Mouse (Mus musculus): ENCODE measurements around the gene Sorl1. TPM values are rescaled to one million over a fixed set of nuclear protein-coding genes. Genes with fewer than 3 reads are reported as not detected.

Sorl1 gene
- polyA plus RNA-seq, 1 experiment from 2014 or later: 6.8 TPM

DNA sequence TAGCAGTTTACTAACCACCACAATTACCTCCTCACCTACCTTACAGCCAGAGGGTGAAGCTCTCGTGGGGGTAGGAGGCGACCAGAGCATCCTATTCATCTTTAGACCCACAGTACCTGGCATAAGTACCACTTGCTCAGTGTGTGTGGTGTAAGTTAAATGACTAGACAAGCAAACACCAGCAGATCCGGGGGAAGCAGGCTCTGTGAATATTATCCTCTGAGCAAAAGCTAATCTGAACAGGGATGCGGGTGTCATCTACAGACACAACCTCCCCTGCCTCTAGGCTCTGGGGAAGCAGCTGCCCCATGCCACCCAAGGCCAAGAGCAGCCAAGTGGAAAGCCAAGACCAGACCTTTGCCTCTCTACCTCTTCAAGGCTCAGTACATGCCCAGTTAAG lies 68.7 kb downstream of the Sorl1 start:
- Histone ChIP-seq H3K9me3 (no peaks in the 10 kb centered on the region), H3K27me3 (ENCODE audit: insufficient read depth, poor library complexity, severe bottlenecking) (peaks cover 6% of the 10 kb centered on the region; the same call in 1 of the 2 replicates), H3K27ac (no peak overlapping the region), H3K4me3 (no peak overlapping the region), H3K36me3 (0 out of 2 replicates have a peak, but pooled peaks cover 3% of the 10 kb centered on the region), H3K4me1 (peaks cover 21% of the 10 kb centered on the region)
- no peak for DNase-seq (ENCODE audit: low spot score)
- WGBS: 79% methylated on average over 4 of the region's 4 CpGs

DNA sequence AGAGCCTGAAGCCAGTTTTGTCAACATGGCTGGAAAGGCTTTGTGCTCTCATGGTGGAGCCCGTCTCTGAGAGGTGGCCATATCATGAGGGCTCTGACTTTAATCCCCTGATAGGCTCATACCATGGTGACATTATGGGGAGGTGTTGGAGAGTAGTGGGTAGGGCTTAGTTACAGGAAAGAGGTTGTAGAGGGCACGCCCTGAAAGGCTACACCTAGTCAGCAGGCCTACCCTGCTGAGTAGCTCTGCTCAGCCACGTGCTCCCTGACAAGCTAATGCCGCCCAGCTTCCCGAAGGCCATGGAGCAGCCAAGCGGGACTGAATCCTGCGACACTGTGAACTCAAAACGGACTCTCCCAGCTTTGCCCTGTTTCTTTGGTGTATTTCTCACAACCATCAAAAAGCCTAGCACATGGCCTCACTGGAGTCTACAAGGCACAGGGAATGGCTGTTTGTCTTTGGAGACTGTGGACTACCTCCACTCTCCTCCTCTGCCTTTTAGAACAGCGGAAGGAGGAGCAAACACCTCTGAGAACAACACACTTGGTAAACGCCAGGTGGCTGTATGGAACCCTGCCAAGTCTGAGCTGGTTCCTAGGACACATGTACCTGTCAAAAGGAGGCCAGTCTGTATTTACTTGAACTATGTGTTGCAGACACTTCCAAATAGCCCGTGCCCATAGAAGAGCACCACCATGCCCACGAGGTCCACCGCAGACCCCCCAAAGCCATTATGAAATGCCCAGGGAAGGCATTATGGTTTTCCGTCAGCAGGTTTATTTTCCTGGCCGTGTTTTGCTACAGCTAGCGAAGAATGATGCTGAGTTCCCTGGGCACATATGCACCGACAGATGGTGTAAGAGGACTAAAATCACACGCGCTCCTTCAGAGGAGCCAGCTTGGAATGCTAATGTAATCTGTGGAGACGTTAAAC lies 69.5 kb downstream of the Sorl1 start:
- Histone ChIP-seq H3K9me3 (no peaks in the 10 kb centered on the region), H3K36me3 (0 out of 2 replicates have a peak, but pooled peaks cover 3% of the 10 kb centered on the region), H3K4me1 (peaks cover 21% of the 10 kb centered on the region), H3K27me3 (ENCODE audit: insufficient read depth, poor library complexity, severe bottlenecking) (peaks cover 6% of the 10 kb centered on the region; the same call in 1 of the 2 replicates), H3K4me3 (no peak overlapping the region), H3K27ac (no peak overlapping the region)
- 75% methylated on average over 20 of the region's 20 CpGs for WGBS
- peak; percentile 74 for DNase-seq (ENCODE audit: low spot score)

DNA sequence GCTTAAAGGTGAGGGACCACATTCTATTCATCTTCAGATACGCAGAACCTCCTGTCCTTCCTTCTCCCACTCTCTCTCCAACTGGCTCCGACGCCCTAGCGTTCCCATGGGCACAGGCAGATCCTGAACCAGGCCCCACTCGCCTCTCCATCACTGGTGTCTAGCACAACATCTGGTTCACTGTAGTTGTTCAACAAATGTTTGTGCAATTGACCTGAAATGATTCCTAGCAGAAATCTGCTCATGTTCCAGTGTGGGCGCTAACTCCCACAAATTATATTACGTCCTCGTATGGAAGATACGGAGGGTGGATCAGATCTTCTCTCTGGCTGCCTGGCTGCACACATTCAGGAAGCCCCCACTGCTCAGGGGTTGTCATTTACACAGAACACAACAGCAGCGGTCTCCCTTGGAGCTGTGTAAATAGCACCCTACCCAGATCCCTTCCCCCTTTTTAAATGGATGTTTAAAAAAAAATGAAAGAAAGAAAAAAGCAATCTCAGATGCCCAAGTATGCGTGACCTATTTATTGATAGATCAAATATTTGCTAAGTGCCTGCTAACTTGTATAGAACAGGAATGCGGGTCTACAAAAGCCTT lies 70.4 kb downstream of the Sorl1 start:
- Histone ChIP-seq H3K9me3 (no peaks in the 10 kb centered on the region), H3K4me1 (peaks cover 21% of the 10 kb centered on the region), H3K36me3 (0 out of 2 replicates have a peak, but pooled peaks cover 3% of the 10 kb centered on the region), H3K27ac (no peak overlapping the region), H3K27me3 (ENCODE audit: insufficient read depth, poor library complexity, severe bottlenecking) (peaks cover 6% of the 10 kb centered on the region; the same call in 1 of the 2 replicates), H3K4me3 (no peak overlapping the region)
- no peak for DNase-seq (ENCODE audit: low spot score)
- WGBS: 85% methylated on average over 12 of the region's 12 CpGs

DNA sequence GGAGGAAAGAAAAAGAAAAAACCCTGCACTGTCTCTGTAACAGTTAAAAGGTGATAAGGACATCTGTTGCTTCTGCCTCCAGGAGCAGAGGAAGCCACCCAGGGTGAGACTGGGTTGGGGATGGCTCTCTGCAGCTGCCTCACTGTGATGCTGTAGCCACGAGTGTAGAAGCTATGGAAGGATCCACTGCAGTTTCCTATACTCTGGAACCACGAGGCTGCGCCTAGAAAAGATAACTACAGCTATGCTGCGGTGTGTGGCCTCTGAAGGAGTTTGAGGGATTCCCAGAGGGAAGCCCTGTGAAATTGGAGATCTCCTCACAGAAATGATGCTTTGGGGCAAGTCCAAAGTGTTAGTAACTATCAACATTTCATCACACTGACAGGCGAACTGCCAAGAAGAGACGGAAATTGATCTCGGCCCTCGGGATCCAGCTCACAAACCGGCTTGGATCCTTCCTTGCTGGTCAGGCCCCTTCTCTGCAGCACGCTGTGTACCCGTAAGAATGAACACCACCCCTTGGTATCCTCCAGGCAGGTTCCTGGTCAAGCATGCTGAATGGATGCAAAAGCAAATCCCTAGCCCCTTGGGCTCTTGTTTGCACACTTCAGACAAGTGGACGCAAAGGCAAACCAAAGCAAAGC lies 71.3 kb downstream of the Sorl1 start:
- Histone ChIP-seq H3K4me1 (peaks cover 30% of the 10 kb centered on the region), H3K4me3 (no peak overlapping the region), H3K36me3 (0 out of 2 replicates have a peak, but pooled peaks cover 3% of the 10 kb centered on the region), H3K27me3 (ENCODE audit: insufficient read depth, poor library complexity, severe bottlenecking) (peaks cover 6% of the 10 kb centered on the region; the same call in 1 of the 2 replicates), H3K27ac (0 out of 2 replicates have a peak overlapping the region, but pooled peaks have one; percentile 52), H3K9me3 (no peaks in the 10 kb centered on the region)
- WGBS: 38% methylated on average over 12 of the region's 12 CpGs
- DNase-seq (ENCODE audit: low spot score): no peak

DNA sequence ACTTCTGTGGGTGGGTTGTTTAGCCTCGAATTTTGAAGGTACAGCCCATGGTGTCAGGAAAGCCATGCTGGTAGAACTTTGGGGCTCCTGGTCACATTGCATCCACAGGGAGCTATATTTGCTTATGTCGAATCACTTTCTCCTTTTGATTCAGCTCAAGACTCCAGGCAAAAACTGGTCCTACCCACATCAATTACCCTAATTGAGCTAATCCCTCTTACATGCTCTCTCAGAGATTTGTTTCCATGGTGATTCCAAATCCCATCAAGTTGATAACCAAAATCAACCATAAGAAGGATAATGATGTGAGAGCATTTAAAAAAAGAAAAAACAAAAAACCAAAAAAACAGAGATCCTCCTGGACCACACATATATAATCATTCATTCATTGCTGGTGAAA lies 75.6 kb downstream of the Sorl1 start:
- no peaks in the 10 kb centered on the region for H3K9me3 ChIP-seq
- DNase-seq (ENCODE audit: low spot score): no peak
- H3K4me1 ChIP-seq: peaks cover 35% of the 10 kb centered on the region
- no peak overlapping the region for H3K4me3 ChIP-seq
- H3K36me3 ChIP-seq: peaks cover 7% of the 10 kb centered on the region; the same call in 1 of the 2 replicates
- H3K27ac ChIP-seq: no peak overlapping the region
- H3K27me3 ChIP-seq (ENCODE audit: insufficient read depth, poor library complexity, severe bottlenecking): peaks cover 22% of the 10 kb centered on the region; the same call in 1 of the 2 replicates
- WGBS: 34% methylated on average over 2 of the region's 2 CpGs

DNA sequence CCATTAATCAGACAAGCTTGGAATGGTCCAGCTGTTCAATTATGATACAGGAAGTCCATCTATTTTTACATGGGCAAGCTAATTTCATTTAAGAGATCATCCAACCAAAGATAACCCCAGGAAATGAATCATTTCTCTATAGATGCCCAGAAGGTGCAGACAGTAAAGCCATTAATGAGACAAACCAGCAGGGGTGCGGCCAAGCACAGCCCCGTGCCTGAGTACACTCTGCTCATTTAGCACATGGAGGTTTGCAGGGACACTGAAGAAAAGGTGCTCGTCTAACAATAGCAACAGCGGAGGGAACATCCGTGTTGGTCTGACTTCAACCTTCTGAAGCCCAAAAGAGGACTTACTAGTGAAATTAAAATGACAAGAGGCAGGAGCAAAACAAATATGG lies 76.3 kb downstream of the Sorl1 start:
- H3K27me3 ChIP-seq (ENCODE audit: insufficient read depth, poor library complexity, severe bottlenecking): peaks cover 24% of the 10 kb centered on the region; the same call in 1 of the 2 replicates
- DNase-seq (ENCODE audit: low spot score): peak; percentile 73
- 49% methylated on average over 5 of the region's 5 CpGs for WGBS
- H3K27ac ChIP-seq: no peak overlapping the region
- H3K4me1 ChIP-seq: peaks cover 27% of the 10 kb centered on the region
- no peak overlapping the region for H3K4me3 ChIP-seq
- H3K9me3 ChIP-seq: no peaks in the 10 kb centered on the region
- peaks cover 13% of the 10 kb centered on the region; the same call in 1 of the 2 replicates for H3K36me3 ChIP-seq

DNA sequence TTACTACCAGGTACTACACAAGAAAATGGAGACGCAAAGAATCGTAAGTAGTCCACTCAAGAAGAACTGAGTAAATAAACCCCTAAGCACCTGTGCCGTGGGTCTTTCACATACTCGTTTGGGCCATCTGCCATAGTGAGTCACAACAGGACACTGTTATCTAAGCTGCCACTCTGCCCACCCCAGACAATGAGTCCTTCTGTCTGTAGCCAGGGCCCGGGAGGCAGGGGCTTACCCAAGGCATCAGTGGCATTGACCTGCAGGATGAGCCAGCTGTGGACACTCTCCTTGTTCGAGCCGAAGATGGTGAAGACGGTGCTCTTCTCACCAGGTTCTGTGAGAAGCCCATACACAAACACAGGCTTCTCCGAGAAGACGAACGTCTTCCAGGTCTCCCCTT lies 77.8 kb downstream of the Sorl1 start:
- Histone ChIP-seq H3K36me3 (peaks cover 16% of the 10 kb centered on the region; the same call in 1 of the 2 replicates), H3K27me3 (ENCODE audit: insufficient read depth, poor library complexity, severe bottlenecking) (peaks cover 32% of the 10 kb centered on the region), H3K4me3 (no peak overlapping the region), H3K9me3 (no peaks in the 10 kb centered on the region), H3K27ac (no peak overlapping the region), H3K4me1 (peaks cover 23% of the 10 kb centered on the region)
- no peak for DNase-seq (ENCODE audit: low spot score)
- 82% methylated on average over 11 of the region's 11 CpGs for WGBS

DNA sequence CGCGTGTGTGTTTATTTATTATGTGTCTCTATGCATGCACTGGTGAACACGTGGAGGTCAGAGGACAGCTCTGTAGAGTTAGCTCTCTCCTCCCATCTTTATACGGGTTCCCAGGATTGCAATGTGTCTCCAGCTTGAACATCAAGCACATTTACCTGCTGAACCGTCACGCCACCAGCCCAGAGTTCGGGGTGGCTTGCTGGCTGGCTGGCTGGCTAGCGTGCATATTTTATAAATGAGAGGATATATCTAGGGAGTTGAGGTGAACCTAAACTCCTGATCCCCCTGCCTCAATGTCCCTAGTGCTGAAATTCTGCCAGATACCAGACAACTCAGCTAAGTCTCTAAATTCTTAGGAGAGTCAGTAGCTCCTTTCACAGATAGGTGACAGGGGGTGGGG lies 79.4 kb downstream of the Sorl1 start:
- WGBS: 92% methylated on average over 8 of the region's 8 CpGs
- no peaks in the 10 kb centered on the region for H3K9me3 ChIP-seq
- DNase-seq (ENCODE audit: low spot score): peak; percentile 48
- peaks cover 20% of the 10 kb centered on the region; the same call in 1 of the 2 replicates for H3K36me3 ChIP-seq
- H3K27ac ChIP-seq: no peak overlapping the region
- peaks cover 37% of the 10 kb centered on the region for H3K27me3 ChIP-seq (ENCODE audit: insufficient read depth, poor library complexity, severe bottlenecking)
- H3K4me3 ChIP-seq: no peak overlapping the region
- H3K4me1 ChIP-seq: peaks cover 23% of the 10 kb centered on the region

DNA sequence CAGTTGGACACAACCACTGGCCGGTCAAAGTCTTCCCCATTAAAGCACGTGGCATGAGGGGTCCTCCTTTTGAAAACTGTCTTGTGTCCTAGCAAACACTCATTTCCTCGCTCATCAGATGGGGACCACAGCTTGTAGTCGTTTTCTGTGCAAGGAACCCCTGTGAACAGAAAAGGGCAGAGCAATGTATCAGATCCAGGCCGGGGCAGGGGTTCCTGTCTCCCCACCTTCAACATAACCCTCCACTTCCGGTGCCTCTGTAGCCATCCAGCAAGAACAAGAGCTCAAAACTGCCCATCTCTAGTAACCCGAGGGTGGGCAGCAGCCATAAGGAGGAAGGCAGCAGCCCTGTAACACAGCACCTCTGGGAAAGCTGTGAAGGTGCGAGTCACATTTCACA lies 80.2 kb downstream of the Sorl1 start:
- Histone ChIP-seq H3K36me3 (peaks cover 20% of the 10 kb centered on the region; the same call in 1 of the 2 replicates), H3K4me1 (peaks cover 23% of the 10 kb centered on the region), H3K9me3 (no peaks in the 10 kb centered on the region), H3K27me3 (ENCODE audit: insufficient read depth, poor library complexity, severe bottlenecking) (peaks cover 37% of the 10 kb centered on the region), H3K27ac (no peak overlapping the region), H3K4me3 (no peak overlapping the region)
- peak; percentile 51 for DNase-seq (ENCODE audit: low spot score)
- 84% methylated on average over 8 of the region's 8 CpGs for WGBS

DNA sequence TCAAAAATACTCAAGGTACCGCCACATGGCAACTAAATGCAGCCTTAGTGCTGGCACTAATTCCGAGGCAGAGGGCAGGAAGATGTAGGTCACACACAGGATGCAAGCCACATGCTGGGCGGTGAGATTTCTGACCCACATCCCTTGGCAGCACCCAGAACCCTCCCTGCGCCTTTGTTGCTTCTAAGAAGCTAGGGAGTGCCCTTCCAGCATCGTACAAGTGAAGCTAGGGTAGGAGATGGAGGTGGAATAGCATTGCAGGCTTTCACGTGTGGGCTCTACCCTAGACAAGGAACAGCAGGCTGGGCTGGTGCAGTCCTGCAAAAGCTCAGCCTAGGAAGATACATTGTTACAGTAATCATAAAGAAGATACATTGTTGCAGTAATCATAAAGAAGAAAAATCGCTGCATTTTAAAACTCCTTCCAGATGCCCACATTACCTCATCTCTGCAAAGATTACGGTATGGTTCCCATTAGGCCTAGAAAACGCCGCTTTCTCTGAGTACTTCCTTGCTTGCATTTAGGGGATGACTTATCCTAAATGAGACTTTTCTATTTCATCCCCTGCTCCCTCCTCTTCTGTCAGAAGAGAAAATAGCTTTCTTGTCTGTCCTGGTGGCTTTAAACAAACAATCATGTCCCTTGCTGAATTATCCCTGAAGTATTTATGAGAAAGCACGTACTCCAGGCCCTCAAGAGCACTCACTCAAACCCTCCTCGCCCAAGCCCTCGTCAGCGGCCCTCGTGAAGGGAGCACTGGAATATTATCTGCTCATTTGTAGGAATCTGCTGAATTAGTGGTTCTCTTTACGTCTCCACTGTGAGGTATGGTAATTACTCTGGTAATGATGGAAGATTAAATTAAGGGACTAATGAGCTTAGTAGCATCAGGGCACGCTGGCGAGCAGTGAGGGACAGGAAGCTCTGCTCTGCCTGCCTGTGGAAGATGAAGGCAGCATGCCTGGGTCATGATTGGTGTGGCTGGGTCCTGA lies 84.8 kb downstream of the Sorl1 start:
- Histone ChIP-seq H3K4me1 (no peaks in the 10 kb centered on the region; the same call in 1 of the 2 replicates), H3K4me3 (no peak overlapping the region), H3K36me3 (peaks cover 20% of the 10 kb centered on the region; the same call in 1 of the 2 replicates), H3K9me3 (no peaks in the 10 kb centered on the region), H3K27ac (no peak overlapping the region), H3K27me3 (ENCODE audit: insufficient read depth, poor library complexity, severe bottlenecking) (peaks cover 26% of the 10 kb centered on the region)
- WGBS: 67% methylated on average over 18 of the region's 18 CpGs
- DNase-seq (ENCODE audit: low spot score): no peak

DNA sequence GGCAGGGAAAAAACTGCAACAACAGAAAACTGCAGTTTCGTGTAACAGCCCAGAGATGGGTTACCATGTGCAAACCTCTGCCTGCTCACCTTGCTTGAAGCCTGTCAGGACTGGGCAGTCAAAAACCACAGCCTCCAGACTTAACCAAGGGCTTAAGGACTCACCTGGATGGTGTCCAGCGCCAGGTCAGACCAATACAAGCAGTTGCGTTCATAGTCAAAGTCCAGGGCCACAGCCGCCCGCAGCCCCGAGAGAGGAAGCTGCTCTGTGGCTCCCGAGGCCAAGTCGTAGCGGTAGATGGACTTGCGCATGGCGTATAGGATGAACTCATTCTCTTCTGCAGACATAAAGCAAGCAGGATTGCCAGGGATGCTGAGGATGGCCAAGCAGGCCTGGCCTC lies 87.2 kb downstream of the Sorl1 start:
- Histone ChIP-seq H3K27ac (no peak overlapping the region), H3K9me3 (no peaks in the 10 kb centered on the region), H3K4me3 (no peak overlapping the region), H3K27me3 (ENCODE audit: insufficient read depth, poor library complexity, severe bottlenecking) (peaks cover 12% of the 10 kb centered on the region), H3K36me3 (peaks cover 7% of the 10 kb centered on the region; the same call in 1 of the 2 replicates), H3K4me1 (no peaks in the 10 kb centered on the region; the same call in 1 of the 2 replicates)
- 93% methylated on average over 11 of the region's 11 CpGs for WGBS
- DNase-seq (ENCODE audit: low spot score): no peak

All from heart, embryonic 10.5 days (tissue).